Mouse (Mus musculus): ENCODE measurements around the gene Hs1bp3. TPM values are rescaled to one million over a fixed set of nuclear protein-coding genes. Genes with fewer than 3 reads are reported as not detected.

The Hs1bp3 gene
- total and polyA plus RNA-seq, 2 experiments from 2014 or later: 9.5 to 9.7 TPM

- TF ChIP-seq CTCF (IDR thresholded peaks at IDR 0.05; ENCODE audit: low read depth) (no peak), EP300 (IDR thresholded peaks at IDR 0.05; ENCODE audit: low read depth) (no peak)
- ATAC-seq (ENCODE audit: insufficient read depth, low read depth): no peak
Observed at GRCm38 (mm10) chr12:8332174-8332542, 18.9 kb downstream of the Hs1bp3 start.

DNA sequence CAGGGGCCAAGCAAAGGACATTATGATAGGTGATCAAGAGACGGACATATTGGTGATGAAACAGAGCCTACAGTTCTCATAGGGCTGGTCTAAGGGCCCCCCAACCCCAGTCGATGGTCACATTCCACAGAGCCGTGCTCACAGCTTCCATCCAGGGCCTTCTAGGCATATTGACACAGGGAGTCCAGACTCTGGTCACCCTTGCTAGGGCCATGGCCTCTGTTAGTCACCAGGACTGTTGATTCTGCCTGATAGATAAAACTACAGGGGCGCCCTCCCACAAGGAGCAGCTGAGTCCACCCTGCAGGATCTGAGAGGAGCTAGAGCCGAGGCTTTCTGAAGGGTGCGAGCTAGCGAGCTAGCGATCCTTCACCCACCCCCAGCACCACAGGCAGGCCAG, 20.4 kb downstream of the Hs1bp3 start:
- Histone ChIP-seq H3K9ac (replicated peaks; ENCODE audit: low read depth, low read length) (no peak overlapping the region), H3K4me1 (ENCODE audit: control insufficient read depth, insufficient read depth) (peaks cover 33% of the 10 kb centered on the region), H3K27me3 (ENCODE audit: control insufficient read depth, insufficient read depth, low read length) (no peaks in the 10 kb centered on the region), H3K27ac (ENCODE audit: low read depth) (peak overlapping the region; percentile 66), H3K9me3 (replicated peaks; ENCODE audit: control insufficient read depth, low read length) (no peaks in the 10 kb centered on the region), H3K36me3 (replicated peaks; ENCODE audit: control insufficient read depth, insufficient read depth, low read length) (peaks cover 36% of the 10 kb centered on the region), H3K4me3 (ENCODE audit: low read depth, low read length) (no peak overlapping the region), H3K4me2 (ENCODE audit: low read depth, low read length) (no peak overlapping the region)
- ATAC-seq (ENCODE audit: insufficient read depth, low read depth) (0 out of 2 replicates have a peak, but pooled peaks have one; percentile 8), DNase-seq (ENCODE audit: low spot score) (no peak)
- TF ChIP-seq EP300 (IDR thresholded peaks at IDR 0.05; ENCODE audit: low read depth) (no peak), CTCF (IDR thresholded peaks at IDR 0.05; ENCODE audit: low read depth) (no peak)
- WGBS: 76% methylated on average over 8 of the region's 8 CpGs

More at GRCm38 (mm10) chr12:8332174-8332542, 18.9 kb downstream of the Hs1bp3 start:
- no peaks in the 10 kb centered on the region for H3K9me3 ChIP-seq (replicated peaks; ENCODE audit: control insufficient read depth, low read length)
- H3K4me2 ChIP-seq (ENCODE audit: low read depth, low read length): no peak overlapping the region
- no peak overlapping the region for H3K27ac ChIP-seq (ENCODE audit: low read depth)
- WGBS: 65% methylated on average over 5 of the region's 5 CpGs
- H3K9ac ChIP-seq (replicated peaks; ENCODE audit: low read depth, low read length): peak overlapping the region; percentile 19; the same call in 1 of the 2 replicates
- no peaks in the 10 kb centered on the region for H3K27me3 ChIP-seq (ENCODE audit: control insufficient read depth, insufficient read depth, low read length)
- H3K36me3 ChIP-seq (replicated peaks; ENCODE audit: control insufficient read depth, insufficient read depth, low read length): peaks cover 31% of the 10 kb centered on the region
- H3K4me3 ChIP-seq (ENCODE audit: low read depth, low read length): no peak overlapping the region
- no peak for DNase-seq (ENCODE audit: low spot score)
- peaks cover 20% of the 10 kb centered on the region for H3K4me1 ChIP-seq (ENCODE audit: control insufficient read depth, insufficient read depth)

DNA sequence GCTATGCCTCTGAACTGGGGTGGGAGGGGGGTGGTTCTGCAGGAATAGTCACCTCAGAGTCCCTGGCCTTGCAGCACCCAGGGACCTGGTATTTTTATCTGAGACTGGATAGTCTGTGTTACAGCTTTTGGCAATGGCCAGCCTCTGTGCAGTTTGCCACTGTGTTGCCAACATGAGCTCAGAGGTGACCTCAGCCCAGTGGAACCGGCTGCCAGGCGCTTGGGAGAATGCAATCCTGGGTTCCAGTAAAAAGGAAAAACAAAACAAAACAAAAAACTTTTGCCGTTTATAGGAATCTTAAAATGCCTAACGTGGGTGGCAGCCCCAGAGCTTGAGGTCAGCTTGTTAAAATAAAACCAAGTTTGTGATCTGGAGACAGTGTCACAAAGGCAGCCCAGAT, 21.0 kb downstream of the Hs1bp3 start:
- H3K9ac ChIP-seq (replicated peaks; ENCODE audit: low read depth, low read length): no peak overlapping the region
- no peaks in the 10 kb centered on the region for H3K27me3 ChIP-seq (ENCODE audit: control insufficient read depth, insufficient read depth, low read length)
- peaks cover 36% of the 10 kb centered on the region for H3K36me3 ChIP-seq (replicated peaks; ENCODE audit: control insufficient read depth, insufficient read depth, low read length)
- peaks cover 33% of the 10 kb centered on the region for H3K4me1 ChIP-seq (ENCODE audit: control insufficient read depth, insufficient read depth)
- DNase-seq (ENCODE audit: low spot score) (peak; percentile 50), ATAC-seq (ENCODE audit: insufficient read depth, low read depth) (peak; percentile 68)
- no peaks in the 10 kb centered on the region for H3K9me3 ChIP-seq (replicated peaks; ENCODE audit: control insufficient read depth, low read length)
- peak overlapping the region; percentile 66 for H3K27ac ChIP-seq (ENCODE audit: low read depth)
- H3K4me3 ChIP-seq (ENCODE audit: low read depth, low read length): no peak overlapping the region
- WGBS: 47% methylated on average over 4 of the region's 4 CpGs
- no peak overlapping the region for H3K4me2 ChIP-seq (ENCODE audit: low read depth, low read length)
- no peak for TF ChIP-seq EP300 (IDR thresholded peaks at IDR 0.05; ENCODE audit: low read depth)
- no peak for TF ChIP-seq CTCF (IDR thresholded peaks at IDR 0.05; ENCODE audit: low read depth)

- H3K36me3 ChIP-seq (replicated peaks; ENCODE audit: control insufficient read depth, insufficient read depth, low read length): peaks cover 40% of the 10 kb centered on the region
- H3K27me3 ChIP-seq (ENCODE audit: control insufficient read depth, insufficient read depth, low read length): no peaks in the 10 kb centered on the region
- H3K9ac ChIP-seq (replicated peaks; ENCODE audit: low read depth, low read length): no peak overlapping the region
- no peaks in the 10 kb centered on the region for H3K9me3 ChIP-seq (replicated peaks; ENCODE audit: control insufficient read depth, low read length)
- no peak overlapping the region for H3K27ac ChIP-seq (ENCODE audit: low read depth)
- no peak overlapping the region for H3K4me3 ChIP-seq (ENCODE audit: low read depth, low read length)
- H3K4me1 ChIP-seq (ENCODE audit: control insufficient read depth, insufficient read depth): peaks cover 33% of the 10 kb centered on the region
- DNase-seq (ENCODE audit: low spot score): no peak
- ATAC-seq (ENCODE audit: insufficient read depth, low read depth): no peak
- WGBS: 95% methylated on average over 2 of the region's 2 CpGs
- no peak overlapping the region for H3K4me2 ChIP-seq (ENCODE audit: low read depth, low read length)
- TF ChIP-seq CTCF (IDR thresholded peaks at IDR 0.05; ENCODE audit: low read depth): no peak
- TF ChIP-seq EP300 (IDR thresholded peaks at IDR 0.05; ENCODE audit: low read depth): no peak
Observed at GRCm38 (mm10) chr12:8335503-8335902, 22.3 kb downstream of the Hs1bp3 start.

DNA sequence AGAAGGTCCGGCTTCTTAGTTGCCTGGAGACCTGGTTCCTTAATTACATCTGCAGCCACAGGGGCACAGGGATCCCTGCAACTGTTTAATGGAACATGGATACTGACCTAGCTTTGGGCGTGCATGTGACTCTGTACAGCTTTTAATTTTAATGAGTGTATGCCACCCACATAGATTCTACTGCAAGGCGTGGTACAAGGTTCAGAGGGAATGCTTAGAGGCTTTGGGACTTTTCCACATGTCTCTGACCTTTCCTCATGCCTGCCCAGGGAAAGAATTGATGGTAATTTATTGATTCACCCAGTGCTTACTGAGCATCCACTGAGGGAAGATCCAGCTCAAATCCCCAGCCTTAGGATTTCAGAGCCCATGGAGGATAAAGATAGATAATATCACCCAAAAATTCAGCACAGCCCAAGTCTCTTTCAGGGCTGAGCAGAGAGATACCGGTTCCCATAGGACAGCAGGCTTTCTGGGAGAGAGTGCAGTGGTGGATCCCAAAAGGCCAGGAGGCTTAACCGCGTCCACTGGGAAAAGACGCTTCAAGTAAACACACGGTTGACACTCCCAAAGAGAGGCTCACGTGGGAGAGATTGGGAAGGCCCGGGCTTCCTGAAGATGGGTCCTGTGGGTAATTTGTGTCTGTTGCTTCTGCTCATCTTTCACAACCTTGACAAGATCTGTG, 23.5 kb downstream of the Hs1bp3 start:
- Histone ChIP-seq H3K27ac (ENCODE audit: low read depth) (peak overlapping the region; percentile 18; the same call in 1 of the 2 replicates), H3K4me3 (ENCODE audit: low read depth, low read length) (no peak overlapping the region), H3K4me2 (ENCODE audit: low read depth, low read length) (no peak overlapping the region), H3K36me3 (replicated peaks; ENCODE audit: control insufficient read depth, insufficient read depth, low read length) (peaks cover 35% of the 10 kb centered on the region), H3K9me3 (replicated peaks; ENCODE audit: control insufficient read depth, low read length) (no peaks in the 10 kb centered on the region), H3K9ac (replicated peaks; ENCODE audit: low read depth, low read length) (no peak overlapping the region), H3K27me3 (ENCODE audit: control insufficient read depth, insufficient read depth, low read length) (no peaks in the 10 kb centered on the region), H3K4me1 (ENCODE audit: control insufficient read depth, insufficient read depth) (peaks cover 27% of the 10 kb centered on the region)
- DNase-seq (ENCODE audit: low spot score) (no peak), ATAC-seq (ENCODE audit: insufficient read depth, low read depth) (no peak)
- WGBS: 85% methylated on average over 10 of the region's 10 CpGs
- TF ChIP-seq CTCF (IDR thresholded peaks at IDR 0.05; ENCODE audit: low read depth) (no peak), EP300 (IDR thresholded peaks at IDR 0.05; ENCODE audit: low read depth) (no peak)
